Mouse (Mus musculus): ENCODE data around the gene 2900026A02Rik. TPM values are rescaled to one million over a fixed set of nuclear protein-coding genes. Genes with fewer than 3 reads are reported as not detected.

2900026A02Rik gene
- polyA plus RNA-seq, 1 experiment from 2014 or later = 5.3 TPM

- TF ChIP-seq CTCF (IDR thresholded peaks at IDR 0.05; ENCODE audit: low read depth) (peak; percentile 99), EP300 (optimal IDR thresholded peaks at IDR 0.05) (no peak)
- H3K27me3 ChIP-seq (ENCODE audit: control insufficient read depth, insufficient read depth, low read length) = no peaks in the 10 kb centered on the region
- ATAC-seq (ENCODE audit: low FRiP score, low TSS enrichment) = no peak
- H3K27ac ChIP-seq (replicated peaks) = peak overlapping the region; percentile 49; the same call in 1 of the 2 replicates
- WGBS = 6% methylated on average over 8 of the region's 8 CpGs
- peaks cover 5% of the 10 kb centered on the region; the same call in 1 of the 2 replicates for H3K4me1 ChIP-seq (replicated peaks; ENCODE audit: control insufficient read depth, insufficient read depth)
- H3K4me2 ChIP-seq (replicated peaks; ENCODE audit: low read depth) = no peak overlapping the region
- H3K36me3 ChIP-seq (ENCODE audit: control insufficient read depth, insufficient read depth, low read length) = no peaks in the 10 kb centered on the region
- peak; percentile 84 for DNase-seq (ENCODE audit: low spot score)
- H3K9ac ChIP-seq (ENCODE audit: low read length) = no peak overlapping the region
- no peaks in the 10 kb centered on the region for H3K9me3 ChIP-seq (ENCODE audit: control insufficient read depth, low read length)
- no peak overlapping the region for H3K4me3 ChIP-seq (ENCODE audit: low read depth, low read length)
These were observed 65.9 kb downstream of the 2900026A02Rik start for GRCm38 (mm10) chr5:113155133-113155532.

- ATAC-seq (ENCODE audit: low FRiP score, low TSS enrichment) (no peak), DNase-seq (ENCODE audit: low spot score) (peak; percentile 54)
- Histone ChIP-seq H3K4me1 (replicated peaks; ENCODE audit: control insufficient read depth, insufficient read depth) (peaks cover 5% of the 10 kb centered on the region; the same call in 1 of the 2 replicates), H3K27me3 (ENCODE audit: control insufficient read depth, insufficient read depth, low read length) (no peaks in the 10 kb centered on the region), H3K36me3 (ENCODE audit: control insufficient read depth, insufficient read depth, low read length) (no peaks in the 10 kb centered on the region), H3K4me3 (ENCODE audit: low read depth, low read length) (no peak overlapping the region), H3K9me3 (ENCODE audit: control insufficient read depth, low read length) (no peaks in the 10 kb centered on the region), H3K9ac (ENCODE audit: low read length) (no peak overlapping the region), H3K4me2 (replicated peaks; ENCODE audit: low read depth) (no peak overlapping the region), H3K27ac (replicated peaks) (peak overlapping the region; percentile 89)
- WGBS = 56% methylated on average over 5 of the region's 5 CpGs
- TF ChIP-seq CTCF (IDR thresholded peaks at IDR 0.05; ENCODE audit: low read depth) = no peak
These were observed 66.6 kb downstream of the 2900026A02Rik start for GRCm38 (mm10) chr5:113154441-113154840.

- DNase-seq (ENCODE audit: low spot score) = no peak
- H3K36me3 ChIP-seq (ENCODE audit: control insufficient read depth, insufficient read depth, low read length) = no peaks in the 10 kb centered on the region
- TF ChIP-seq CTCF (IDR thresholded peaks at IDR 0.05; ENCODE audit: low read depth) = no peak
- TF ChIP-seq EP300 (optimal IDR thresholded peaks at IDR 0.05) = no peak
- no peaks in the 10 kb centered on the region for H3K27me3 ChIP-seq (ENCODE audit: control insufficient read depth, insufficient read depth, low read length)
- ATAC-seq (ENCODE audit: low FRiP score, low TSS enrichment) = no peak
- peaks cover 5% of the 10 kb centered on the region; the same call in 1 of the 2 replicates for H3K4me1 ChIP-seq (replicated peaks; ENCODE audit: control insufficient read depth, insufficient read depth)
- no peaks in the 10 kb centered on the region for H3K9me3 ChIP-seq (ENCODE audit: control insufficient read depth, low read length)
- H3K4me2 ChIP-seq (replicated peaks; ENCODE audit: low read depth) = no peak overlapping the region
- H3K9ac ChIP-seq (ENCODE audit: low read length) = peak overlapping the region; percentile 48; the same call in 1 of the 2 replicates
- WGBS = 67% methylated on average over 5 of the region's 5 CpGs
- no peak overlapping the region for H3K4me3 ChIP-seq (ENCODE audit: low read depth, low read length)
- peak overlapping the region; percentile 89 for H3K27ac ChIP-seq (replicated peaks)
These were observed 67.6 kb downstream of the 2900026A02Rik start for GRCm38 (mm10) chr5:113153508-113153830.

GRCm38 (mm10) chr5:113152663-113153507, 68.2 kb downstream of the 2900026A02Rik start:
- H3K9me3 ChIP-seq (ENCODE audit: control insufficient read depth, low read length) = no peaks in the 10 kb centered on the region
- peak overlapping the region; percentile 48; the same call in 1 of the 2 replicates for H3K9ac ChIP-seq (ENCODE audit: low read length)
- DNase-seq (ENCODE audit: low spot score) = peak; percentile 86
- H3K27me3 ChIP-seq (ENCODE audit: control insufficient read depth, insufficient read depth, low read length) = no peaks in the 10 kb centered on the region
- 54% methylated on average over 22 of the region's 22 CpGs for WGBS
- peaks cover 5% of the 10 kb centered on the region; the same call in 1 of the 2 replicates for H3K4me1 ChIP-seq (replicated peaks; ENCODE audit: control insufficient read depth, insufficient read depth)
- peak; percentile 85 for ATAC-seq (ENCODE audit: low FRiP score, low TSS enrichment)
- no peak overlapping the region for H3K4me2 ChIP-seq (replicated peaks; ENCODE audit: low read depth)
- H3K27ac ChIP-seq (replicated peaks) = peak overlapping the region; percentile 89
- H3K4me3 ChIP-seq (ENCODE audit: low read depth, low read length) = no peak overlapping the region
- H3K36me3 ChIP-seq (ENCODE audit: control insufficient read depth, insufficient read depth, low read length) = no peaks in the 10 kb centered on the region
- TF ChIP-seq EP300 (optimal IDR thresholded peaks at IDR 0.05) = peak; percentile 73
- no peak for TF ChIP-seq CTCF (IDR thresholded peaks at IDR 0.05; ENCODE audit: low read depth)

- H3K4me2 ChIP-seq (replicated peaks; ENCODE audit: low read depth) = no peak overlapping the region
- 37% methylated on average over 11 of the region's 11 CpGs for WGBS
- H3K27ac ChIP-seq (replicated peaks) = peak overlapping the region; percentile 89
- no peaks in the 10 kb centered on the region for H3K9me3 ChIP-seq (ENCODE audit: control insufficient read depth, low read length)
- TF ChIP-seq CTCF (IDR thresholded peaks at IDR 0.05; ENCODE audit: low read depth) (no peak), EP300 (optimal IDR thresholded peaks at IDR 0.05) (peak; percentile 38)
- H3K4me3 ChIP-seq (ENCODE audit: low read depth, low read length) = no peak overlapping the region
- no peak for ATAC-seq (ENCODE audit: low FRiP score, low TSS enrichment)
- H3K4me1 ChIP-seq (replicated peaks; ENCODE audit: control insufficient read depth, insufficient read depth) = peaks cover 7% of the 10 kb centered on the region; the same call in 1 of the 2 replicates
- H3K9ac ChIP-seq (ENCODE audit: low read length) = 0 out of 2 replicates have a peak overlapping the region, but pooled peaks have one; percentile 31
- no peaks in the 10 kb centered on the region for H3K36me3 ChIP-seq (ENCODE audit: control insufficient read depth, insufficient read depth, low read length)
- H3K27me3 ChIP-seq (ENCODE audit: control insufficient read depth, insufficient read depth, low read length) = no peaks in the 10 kb centered on the region
- DNase-seq (ENCODE audit: low spot score) = peak; percentile 44
These were observed 69.4 kb downstream of the 2900026A02Rik start for GRCm38 (mm10) chr5:113151554-113152103.
